Mouse (Mus musculus): ENCODE measurements around the gene Kdm1a. TPM values are rescaled to one million over a fixed set of nuclear protein-coding genes. Genes with fewer than 3 reads are reported as not detected.

The Kdm1a gene
- polyA plus RNA-seq, 1 experiment from 2014 or later, result 83.6 TPM

GRCm38 (mm10) chr4:136524309-136524708 is 78.2 kb downstream of the Kdm1a start:
- H3K36me3 ChIP-seq (ENCODE audit: control insufficient read depth, insufficient read depth, low read length), result no peaks in the 10 kb centered on the region
- WGBS, result 93% methylated on average over 2 of the region's 2 CpGs
- no peak overlapping the region for H3K4me2 ChIP-seq (ENCODE audit: low read depth, low read length)
- H3K27ac ChIP-seq (ENCODE audit: low read depth, low read length), result no peak overlapping the region
- H3K27me3 ChIP-seq (ENCODE audit: control insufficient read depth, insufficient read depth, low read length), result no peaks in the 10 kb centered on the region
- no peaks in the 10 kb centered on the region for H3K4me1 ChIP-seq (ENCODE audit: control insufficient read depth, insufficient read depth, low read length)
- no peak overlapping the region for H3K4me3 ChIP-seq (ENCODE audit: low read depth, low read length)
- no peak overlapping the region for H3K9ac ChIP-seq (replicated peaks; ENCODE audit: low read depth, low read length)
- ATAC-seq (ENCODE audit: low read depth), result no peak
- no peaks in the 10 kb centered on the region for H3K9me3 ChIP-seq (ENCODE audit: control insufficient read depth, low read length)

GRCm38 (mm10) chr4:136521898-136522297 is 80.6 kb downstream of the Kdm1a start:
- H3K4me3 ChIP-seq (ENCODE audit: low read depth, low read length), result no peak overlapping the region
- 62% methylated on average over 5 of the region's 5 CpGs for WGBS

GRCm38 (mm10) chr4:136519866-136520265 is 82.7 kb downstream of the Kdm1a start:
- Histone ChIP-seq H3K4me3 (ENCODE audit: low read depth, low read length) (no peak overlapping the region), H3K9ac (replicated peaks; ENCODE audit: low read depth, low read length) (no peak overlapping the region), H3K9me3 (ENCODE audit: control insufficient read depth, low read length) (no peaks in the 10 kb centered on the region), H3K27ac (ENCODE audit: low read depth, low read length) (no peak overlapping the region), H3K4me2 (ENCODE audit: low read depth, low read length) (no peak overlapping the region), H3K27me3 (ENCODE audit: control insufficient read depth, insufficient read depth, low read length) (no peaks in the 10 kb centered on the region), H3K4me1 (ENCODE audit: control insufficient read depth, insufficient read depth, low read length) (no peaks in the 10 kb centered on the region), H3K36me3 (ENCODE audit: control insufficient read depth, insufficient read depth, low read length) (no peaks in the 10 kb centered on the region)
- ATAC-seq (ENCODE audit: low read depth), result no peak

More at GRCm38 (mm10) chr4:136521898-136522297, 80.6 kb downstream of the Kdm1a start:
- H3K4me2 ChIP-seq (ENCODE audit: low read depth, low read length), result no peak overlapping the region
- H3K9ac ChIP-seq (replicated peaks; ENCODE audit: low read depth, low read length), result no peak overlapping the region
- H3K9me3 ChIP-seq (ENCODE audit: control insufficient read depth, low read length), result no peaks in the 10 kb centered on the region
- no peak for ATAC-seq (ENCODE audit: low read depth)
- no peaks in the 10 kb centered on the region for H3K36me3 ChIP-seq (ENCODE audit: control insufficient read depth, insufficient read depth, low read length)
- no peaks in the 10 kb centered on the region for H3K27me3 ChIP-seq (ENCODE audit: control insufficient read depth, insufficient read depth, low read length)
- no peaks in the 10 kb centered on the region for H3K4me1 ChIP-seq (ENCODE audit: control insufficient read depth, insufficient read depth, low read length)
- no peak overlapping the region for H3K27ac ChIP-seq (ENCODE audit: low read depth, low read length)

GRCm38 (mm10) chr4:136518576-136518975 is 83.9 kb downstream of the Kdm1a start:
- Histone ChIP-seq H3K9me3 (ENCODE audit: control insufficient read depth, low read length) (no peaks in the 10 kb centered on the region), H3K4me1 (ENCODE audit: control insufficient read depth, insufficient read depth, low read length) (no peaks in the 10 kb centered on the region), H3K9ac (replicated peaks; ENCODE audit: low read depth, low read length) (no peak overlapping the region), H3K27me3 (ENCODE audit: control insufficient read depth, insufficient read depth, low read length) (no peaks in the 10 kb centered on the region), H3K4me2 (ENCODE audit: low read depth, low read length) (no peak overlapping the region), H3K36me3 (ENCODE audit: control insufficient read depth, insufficient read depth, low read length) (no peaks in the 10 kb centered on the region), H3K27ac (ENCODE audit: low read depth, low read length) (no peak overlapping the region), H3K4me3 (ENCODE audit: low read depth, low read length) (no peak overlapping the region)
- no peak for ATAC-seq (ENCODE audit: low read depth)
- 93% methylated on average over 2 of the region's 2 CpGs for WGBS

- no peak overlapping the region for H3K4me3 ChIP-seq (ENCODE audit: low read depth, low read length)
- H3K27ac ChIP-seq (ENCODE audit: low read depth, low read length), result no peak overlapping the region
- no peaks in the 10 kb centered on the region for H3K27me3 ChIP-seq (ENCODE audit: control insufficient read depth, insufficient read depth, low read length)
- H3K36me3 ChIP-seq (ENCODE audit: control insufficient read depth, insufficient read depth, low read length), result no peaks in the 10 kb centered on the region
- no peak for ATAC-seq (ENCODE audit: low read depth)
- WGBS, result 87% methylated on average over 2 of the region's 2 CpGs
- no peaks in the 10 kb centered on the region for H3K4me1 ChIP-seq (ENCODE audit: control insufficient read depth, insufficient read depth, low read length)
- H3K9me3 ChIP-seq (ENCODE audit: control insufficient read depth, low read length), result no peaks in the 10 kb centered on the region
- no peak overlapping the region for H3K4me2 ChIP-seq (ENCODE audit: low read depth, low read length)
- H3K9ac ChIP-seq (replicated peaks; ENCODE audit: low read depth, low read length), result no peak overlapping the region
These were observed 84.4 kb downstream of the Kdm1a start for GRCm38 (mm10) chr4:136518141-136518540.

GRCm38 (mm10) chr4:136512905-136513304 is 89.6 kb downstream of the Kdm1a start:
- ATAC-seq (ENCODE audit: low read depth), result no peak
- no peaks in the 10 kb centered on the region for H3K4me1 ChIP-seq (ENCODE audit: control insufficient read depth, insufficient read depth, low read length)
- H3K9ac ChIP-seq (replicated peaks; ENCODE audit: low read depth, low read length), result no peak overlapping the region
- no peaks in the 10 kb centered on the region for H3K9me3 ChIP-seq (ENCODE audit: control insufficient read depth, low read length)
- H3K27ac ChIP-seq (ENCODE audit: low read depth, low read length), result no peak overlapping the region
- no peaks in the 10 kb centered on the region for H3K36me3 ChIP-seq (ENCODE audit: control insufficient read depth, insufficient read depth, low read length)
- H3K4me3 ChIP-seq (ENCODE audit: low read depth, low read length), result no peak overlapping the region
- H3K27me3 ChIP-seq (ENCODE audit: control insufficient read depth, insufficient read depth, low read length), result no peaks in the 10 kb centered on the region
- no peak overlapping the region for H3K4me2 ChIP-seq (ENCODE audit: low read depth, low read length)

- Histone ChIP-seq H3K4me1 (ENCODE audit: control insufficient read depth, insufficient read depth, low read length) (no peaks in the 10 kb centered on the region), H3K27ac (ENCODE audit: low read depth, low read length) (no peak overlapping the region), H3K36me3 (ENCODE audit: control insufficient read depth, insufficient read depth, low read length) (no peaks in the 10 kb centered on the region), H3K27me3 (ENCODE audit: control insufficient read depth, insufficient read depth, low read length) (no peaks in the 10 kb centered on the region), H3K9ac (replicated peaks; ENCODE audit: low read depth, low read length) (no peak overlapping the region), H3K4me3 (ENCODE audit: low read depth, low read length) (no peak overlapping the region), H3K9me3 (ENCODE audit: control insufficient read depth, low read length) (no peaks in the 10 kb centered on the region), H3K4me2 (ENCODE audit: low read depth, low read length) (no peak overlapping the region)
- WGBS, result 68% methylated on average over 4 of the region's 4 CpGs
- no peak for ATAC-seq (ENCODE audit: low read depth)
These were observed 90.8 kb downstream of the Kdm1a start for GRCm38 (mm10) chr4:136511708-136512107.

- Histone ChIP-seq H3K27ac (ENCODE audit: low read depth, low read length) (no peak overlapping the region), H3K4me1 (ENCODE audit: control insufficient read depth, insufficient read depth, low read length) (no peaks in the 10 kb centered on the region), H3K36me3 (ENCODE audit: control insufficient read depth, insufficient read depth, low read length) (no peaks in the 10 kb centered on the region), H3K4me3 (ENCODE audit: low read depth, low read length) (no peak overlapping the region), H3K4me2 (ENCODE audit: low read depth, low read length) (no peak overlapping the region), H3K9me3 (ENCODE audit: control insufficient read depth, low read length) (no peaks in the 10 kb centered on the region), H3K9ac (replicated peaks; ENCODE audit: low read depth, low read length) (no peak overlapping the region), H3K27me3 (ENCODE audit: control insufficient read depth, insufficient read depth, low read length) (no peaks in the 10 kb centered on the region)
- ATAC-seq (ENCODE audit: low read depth), result no peak
- 76% methylated on average over 1 of the region's 1 CpGs for WGBS
These were observed 92.7 kb downstream of the Kdm1a start for GRCm38 (mm10) chr4:136509857-136510256.

GRCm38 (mm10) chr4:136505426-136506215 is 96.9 kb downstream of the Kdm1a start:
- Histone ChIP-seq H3K27me3 (ENCODE audit: control insufficient read depth, insufficient read depth, low read length) (no peaks in the 10 kb centered on the region), H3K9ac (replicated peaks; ENCODE audit: low read depth, low read length) (no peak overlapping the region), H3K4me3 (ENCODE audit: low read depth, low read length) (no peak overlapping the region), H3K36me3 (ENCODE audit: control insufficient read depth, insufficient read depth, low read length) (no peaks in the 10 kb centered on the region), H3K4me1 (ENCODE audit: control insufficient read depth, insufficient read depth, low read length) (no peaks in the 10 kb centered on the region), H3K9me3 (ENCODE audit: control insufficient read depth, low read length) (no peaks in the 10 kb centered on the region), H3K27ac (ENCODE audit: low read depth, low read length) (no peak overlapping the region), H3K4me2 (ENCODE audit: low read depth, low read length) (no peak overlapping the region)
- 41% methylated on average over 2 of the region's 2 CpGs for WGBS
- no peak for ATAC-seq (ENCODE audit: low read depth)

Data from neural tube, embryonic 14.5 days (tissue).